Mouse (Mus musculus) Patski (cell line): ENCODE results near the gene Kcnh1. TPM values are rescaled to one million over a fixed set of nuclear protein-coding genes. Genes with fewer than 3 reads are reported as not detected.

Experiments
- ATAC-seq: fragments of 100-300 bp; one replicate; pipeline ENCODE4 v1.8.0; 2021
- CTCF ChIA-PET: fragments of 350-600 bp; sonication (Branson Sonifier 250); formaldehyde crosslinking; loops from one replicate; lab custom pipeline; 2022; ENCODE audit warnings: inconsistent platforms; lab: Charles Lee
- POLR2A ChIA-PET: fragments of 350-600 bp; sonication (Branson Sonifier 250); formaldehyde crosslinking; loops from one replicate; lab custom pipeline; 2022; ENCODE audit warnings: antibody characterized with exemption, inconsistent platforms; lab: Charles Lee
- DNase-seq: peaks from one replicate; pipeline ENCODE4 v3.0.0-alpha.2; 2011; ENCODE audit warnings: low read depth, low spot score
- H3K27me3 ChIP-seq: fragments of 371-371 bp; one replicate; pipeline ENCODE4 v1.5.1; 2021
- CTCF ChIP-seq: fragments of 100-300 bp; IDR thresholded peaks from one replicate; pipeline ENCODE4 v1.5.1; 2021
- in situ Hi-C: fragments of 300-500 bp; cut with MboI; formaldehyde crosslinking; loops from 3 replicates; pipeline ENCODE4 v1.11.1; 2018; ENCODE audit warnings: low pct_unique_long_range_greater_than_20kb, mixed read lengths
- polyA plus RNA-seq: library from polyadenylated mRNA; unstranded; gene quantifications from one replicate; pipeline ENCODE4 v1.2.3, GENCODE M21; 2021

Kcnh1 gene
- polyA plus RNA-seq, 1 experiment from 2014 or later = 2.3 TPM

- POLR2A ChIA-PET = no interaction called here
- CTCF ChIA-PET = no interaction called here
- H3K27me3 ChIP-seq = no peaks in the 10 kb centered on the region
- in situ Hi-C loops = no loop called here
- DNase-seq (no peak), ATAC-seq (no peak)
- TF ChIP-seq CTCF = no peak
Observed at GRCm38 (mm10) chr1:192442772-192443445, 252.3 kb downstream of the Kcnh1 start.

DNA sequence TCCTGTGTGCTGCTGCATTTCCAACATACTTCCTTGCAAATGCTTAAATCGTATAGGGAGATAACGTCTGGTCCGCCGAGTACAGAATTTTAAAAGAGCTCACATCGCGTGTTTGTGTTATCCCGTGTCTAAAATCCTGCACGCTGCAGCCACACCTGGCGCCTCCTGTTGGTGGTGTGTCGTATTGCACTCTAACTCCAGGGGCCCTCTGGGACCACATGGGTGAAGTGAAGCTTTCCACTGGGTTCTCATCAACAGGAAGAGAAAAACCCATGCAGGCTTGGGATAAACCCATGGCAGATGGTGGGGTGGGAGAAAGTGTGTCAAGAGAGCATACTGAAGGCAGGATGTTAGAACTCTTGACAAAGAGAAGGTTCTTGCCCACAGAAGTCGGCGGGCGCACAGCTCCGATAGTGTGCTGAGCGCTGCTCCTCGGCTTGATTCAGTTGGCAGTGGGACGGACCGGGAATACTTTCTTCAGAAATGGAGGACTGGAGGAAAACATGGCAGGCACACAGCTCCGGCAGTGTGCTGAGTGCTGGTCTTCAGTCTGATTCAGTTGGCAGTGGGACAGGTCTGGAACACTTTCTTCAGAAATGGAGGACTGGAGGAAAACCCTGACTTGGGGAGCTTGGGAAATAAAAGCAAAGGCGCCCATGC lies 253.6 kb downstream of the Kcnh1 start:
- POLR2A ChIA-PET = no interaction called here
- CTCF ChIA-PET = no interaction called here

GRCm38 (mm10) chr1:192444658-192445447 lies 254.3 kb downstream of the Kcnh1 start:
- POLR2A ChIA-PET = no interaction called here
- CTCF ChIA-PET = no interaction called here
- DNase-seq = peak; percentile 71
- TF ChIP-seq CTCF = no peak
- ATAC-seq = peak; percentile 72
- in situ Hi-C loops = no loop called here
- H3K27me3 ChIP-seq = no peaks in the 10 kb centered on the region

More for the DNA sequence above, 253.6 kb downstream of the Kcnh1 start:
- in situ Hi-C loops = no loop called here
- no peak for TF ChIP-seq CTCF
- no peaks in the 10 kb centered on the region for H3K27me3 ChIP-seq
- ATAC-seq (peak; percentile 15), DNase-seq (no peak)

DNA sequence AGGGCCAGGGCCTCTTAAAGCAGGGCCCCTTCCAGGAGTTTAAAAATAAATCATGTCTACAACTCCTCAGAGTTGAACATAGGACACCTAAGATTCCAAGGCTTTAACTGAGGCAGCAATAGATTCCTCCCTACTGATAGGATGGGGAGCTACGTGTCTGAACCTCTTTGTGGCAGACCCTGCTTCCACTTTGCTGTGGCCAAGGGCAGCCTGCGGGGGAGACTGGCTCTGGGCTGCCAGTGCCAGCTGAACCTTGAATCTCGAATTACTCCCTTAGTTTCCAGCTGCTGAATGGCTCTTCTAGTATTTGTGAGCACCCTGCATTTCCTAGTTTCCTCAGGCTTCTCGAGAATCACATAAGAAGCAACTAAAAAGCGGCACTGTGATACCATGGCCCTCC lies 255.6 kb downstream of the Kcnh1 start:
- in situ Hi-C loops = no loop called here
- ChIA-PET CTCF (no interaction called here), POLR2A (interaction anchor here (0.7 kb wide), 1 partner anchor 66 kb away, joined by 3 read pairs; no protein-coding TSS in a partner anchor)
- no peak for ATAC-seq
- no peak for TF ChIP-seq CTCF
- DNase-seq = no peak
- no peaks in the 10 kb centered on the region for H3K27me3 ChIP-seq

DNA sequence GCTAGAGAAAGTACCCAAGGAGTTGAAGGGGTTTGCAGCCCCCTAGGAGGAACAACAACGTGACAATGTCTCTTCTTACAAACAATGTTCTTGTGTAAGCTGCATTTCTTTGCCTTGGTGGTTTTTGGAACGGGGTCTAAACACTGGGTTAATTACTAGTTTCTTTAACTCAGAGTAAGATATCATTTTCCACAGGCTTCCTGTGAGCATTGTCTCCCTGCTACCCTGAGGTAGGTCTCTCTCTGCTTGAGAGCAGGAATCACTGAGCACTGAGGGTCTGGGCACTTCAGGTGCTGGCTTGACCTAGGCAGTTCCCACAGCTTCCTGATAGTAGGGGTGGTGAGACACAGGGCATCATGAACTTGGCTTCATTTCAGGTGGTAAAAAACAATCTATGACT lies 257.1 kb downstream of the Kcnh1 start:
- no peaks in the 10 kb centered on the region for H3K27me3 ChIP-seq
- no peak for TF ChIP-seq CTCF
- no peak for ATAC-seq
- ChIA-PET CTCF (interaction anchor here (1.6 kb wide), 1 partner anchor 10 kb away, joined by 6 read pairs; no protein-coding TSS in a partner anchor), POLR2A (interaction anchor here (0.6 kb wide), 1 partner anchor 190 kb away, joined by 5 read pairs; no protein-coding TSS in a partner anchor)
- in situ Hi-C loops = no loop called here
- DNase-seq = no peak

- H3K27me3 ChIP-seq = no peaks in the 10 kb centered on the region
- ATAC-seq (no peak), DNase-seq (no peak)
- in situ Hi-C loops = no loop called here
- TF ChIP-seq CTCF = no peak
- CTCF ChIA-PET = interaction anchor here (1.6 kb wide), 1 partner anchor 9 kb away, joined by 6 read pairs; no protein-coding TSS in a partner anchor
- POLR2A ChIA-PET = no interaction called here
Observed at GRCm38 (mm10) chr1:192448512-192448911, 257.9 kb downstream of the Kcnh1 start.

DNA sequence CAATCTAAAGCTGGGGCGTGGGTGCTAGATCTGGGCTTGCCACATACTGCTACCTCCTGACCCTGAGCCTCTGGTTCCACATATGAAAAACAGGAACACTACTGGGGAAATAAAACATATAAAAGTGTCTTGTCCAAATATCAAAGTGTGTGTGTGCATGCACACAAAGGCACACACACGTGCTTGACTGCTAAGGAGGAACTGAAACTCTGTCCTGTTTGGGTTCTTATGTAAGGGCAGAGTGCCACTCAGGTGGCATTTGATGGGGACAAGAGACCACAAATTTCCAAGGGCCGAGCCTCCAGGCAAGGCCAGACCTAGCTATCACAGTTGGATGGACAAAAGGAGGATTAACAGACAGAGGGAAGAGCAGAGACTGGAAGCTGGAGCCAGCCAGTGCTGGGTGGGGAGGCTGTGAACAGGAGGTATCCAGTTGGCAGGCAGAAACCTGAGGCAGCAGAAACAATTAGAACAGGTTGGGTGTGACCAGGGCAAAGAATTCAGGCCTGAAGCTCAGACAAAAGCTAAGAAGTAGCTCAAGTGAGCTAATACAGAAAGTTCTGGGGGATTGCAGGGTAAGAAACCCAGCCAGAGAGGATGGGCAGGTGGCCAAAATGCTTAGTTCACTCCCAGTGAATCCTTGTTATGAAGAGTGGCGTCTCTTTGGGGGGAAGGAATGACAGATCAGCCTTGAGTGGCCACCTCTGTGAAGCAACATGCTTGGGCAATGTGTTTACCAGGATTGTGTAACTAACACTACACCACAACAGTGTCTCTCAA lies 259.2 kb downstream of the Kcnh1 start:
- TF ChIP-seq CTCF = no peak
- in situ Hi-C loops = no loop called here
- ATAC-seq = peak; percentile 49
- POLR2A ChIA-PET = no interaction called here
- CTCF ChIA-PET = no interaction called here
- no peak for DNase-seq
- H3K27me3 ChIP-seq = no peaks in the 10 kb centered on the region

- TF ChIP-seq CTCF = no peak
- ChIA-PET POLR2A (no interaction called here), CTCF (no interaction called here)
- DNase-seq (no peak), ATAC-seq (no peak)
- in situ Hi-C loops = no loop called here
- H3K27me3 ChIP-seq = no peaks in the 10 kb centered on the region
Observed at GRCm38 (mm10) chr1:192450425-192450824, 259.9 kb downstream of the Kcnh1 start.

- ChIA-PET CTCF (no interaction called here), POLR2A (no interaction called here)
- H3K27me3 ChIP-seq = no peaks in the 10 kb centered on the region
- no peak for TF ChIP-seq CTCF
- DNase-seq (no peak), ATAC-seq (no peak)
- in situ Hi-C loops = no loop called here
Observed at GRCm38 (mm10) chr1:192451722-192452121, 261.1 kb downstream of the Kcnh1 start.

- no peaks in the 10 kb centered on the region for H3K27me3 ChIP-seq
- in situ Hi-C loops = no loop called here
- DNase-seq = no peak
- CTCF ChIA-PET = interaction anchor here (1.1 kb wide), 1 partner anchor 14 kb away, joined by 3 read pairs; no protein-coding TSS in a partner anchor
- POLR2A ChIA-PET = no interaction called here
- no peak for ATAC-seq
- TF ChIP-seq CTCF = no peak
Observed at GRCm38 (mm10) chr1:192454501-192454900, 263.9 kb downstream of the Kcnh1 start.
